Mouse (Mus musculus) regulatory T cell (primary cell): ENCODE results near the gene Mfsd12.

Source experiments
- in situ Hi-C: fragments of 300-600 bp; cut with MboI, MseI; formaldehyde crosslinking; loops from one replicate; pipeline ENCODE4 v1.15.1; 2025; ENCODE audit warnings: high pct_unique_total_duplicates

The Mfsd12 gene

GRCm38 (mm10) chr10:81329194-81329975 lies 27.9 kb upstream of the Mfsd12 start:
- in situ Hi-C loops, result no loop called here

DNA sequence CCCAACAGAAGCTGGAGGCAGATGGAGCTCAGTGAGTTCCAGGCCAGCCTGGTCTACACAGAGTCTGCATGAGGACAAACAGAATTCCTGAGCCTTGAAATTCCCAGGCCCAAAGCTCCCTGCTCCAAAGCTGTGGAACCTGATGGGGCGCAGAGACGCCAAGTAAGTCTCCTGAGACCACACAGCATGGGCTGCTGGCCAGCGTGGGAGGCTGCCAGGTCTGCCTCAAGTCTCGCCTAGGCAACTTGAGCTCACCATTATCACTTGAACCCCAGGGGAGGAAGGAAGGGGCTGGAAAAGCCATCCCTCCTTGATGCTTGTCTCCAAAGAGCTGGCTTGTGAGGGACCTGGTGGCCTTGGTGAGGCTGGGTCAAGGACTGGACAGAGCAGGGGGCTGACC lies 27.3 kb upstream of the Mfsd12 start:
- in situ Hi-C loops, result no loop called here

GRCm38 (mm10) chr10:81332277-81332676 lies 25.0 kb upstream of the Mfsd12 start:
- in situ Hi-C loops, result no loop called here

GRCm38 (mm10) chr10:81334324-81334723 lies 23.0 kb upstream of the Mfsd12 start:
- in situ Hi-C loops, result no loop called here

DNA sequence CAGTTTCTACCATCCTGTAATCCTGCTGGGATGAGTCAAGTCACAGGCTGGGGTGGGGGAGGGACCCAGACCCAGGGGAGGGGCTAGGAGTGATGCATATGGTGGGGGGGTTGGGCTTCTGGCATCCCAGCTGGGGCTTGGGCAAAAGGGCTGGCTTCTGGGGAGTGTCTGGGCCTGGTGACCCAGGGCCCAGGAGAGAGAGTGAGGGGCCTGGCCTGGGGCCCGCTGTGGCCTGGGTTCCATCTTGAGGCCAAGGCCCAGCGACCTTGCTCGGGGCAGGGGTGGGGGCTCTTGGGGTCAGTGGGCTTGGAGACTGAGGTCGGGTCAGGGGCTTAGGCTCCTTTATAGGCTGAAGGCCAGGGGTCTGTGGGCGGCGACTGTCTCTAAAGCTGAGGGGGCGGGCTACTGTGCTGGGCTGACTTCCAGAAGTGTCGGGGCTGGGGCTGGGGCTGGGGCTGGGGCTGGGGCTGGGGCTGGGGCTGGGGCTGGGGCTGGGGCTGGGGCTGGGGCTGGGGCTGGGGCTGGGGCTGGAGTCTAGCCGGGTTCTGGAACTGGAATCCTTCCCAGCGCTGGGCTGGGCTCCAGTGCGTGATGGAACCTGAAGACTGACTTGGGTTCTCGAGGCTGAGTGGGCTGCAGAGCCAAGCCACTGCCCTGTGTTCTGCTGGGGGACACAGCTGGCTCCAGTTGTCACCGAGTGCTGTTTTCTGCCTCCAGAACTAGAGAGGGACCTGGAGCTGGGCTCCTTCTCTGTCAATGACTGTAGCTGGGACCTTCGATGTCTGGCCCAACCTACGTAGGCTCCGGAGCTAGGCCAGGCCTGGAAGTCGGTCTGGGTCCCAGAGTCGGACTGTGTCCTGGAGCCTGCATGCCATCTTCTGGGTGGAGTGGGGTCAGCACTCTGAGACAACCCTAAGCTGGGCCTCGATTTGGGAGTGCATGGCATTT lies 21.6 kb upstream of the Mfsd12 start:
- in situ Hi-C loops, result no loop called here

- in situ Hi-C loops, result no loop called here
These were observed 20.7 kb upstream of the Mfsd12 start for GRCm38 (mm10) chr10:81336558-81336957.

DNA sequence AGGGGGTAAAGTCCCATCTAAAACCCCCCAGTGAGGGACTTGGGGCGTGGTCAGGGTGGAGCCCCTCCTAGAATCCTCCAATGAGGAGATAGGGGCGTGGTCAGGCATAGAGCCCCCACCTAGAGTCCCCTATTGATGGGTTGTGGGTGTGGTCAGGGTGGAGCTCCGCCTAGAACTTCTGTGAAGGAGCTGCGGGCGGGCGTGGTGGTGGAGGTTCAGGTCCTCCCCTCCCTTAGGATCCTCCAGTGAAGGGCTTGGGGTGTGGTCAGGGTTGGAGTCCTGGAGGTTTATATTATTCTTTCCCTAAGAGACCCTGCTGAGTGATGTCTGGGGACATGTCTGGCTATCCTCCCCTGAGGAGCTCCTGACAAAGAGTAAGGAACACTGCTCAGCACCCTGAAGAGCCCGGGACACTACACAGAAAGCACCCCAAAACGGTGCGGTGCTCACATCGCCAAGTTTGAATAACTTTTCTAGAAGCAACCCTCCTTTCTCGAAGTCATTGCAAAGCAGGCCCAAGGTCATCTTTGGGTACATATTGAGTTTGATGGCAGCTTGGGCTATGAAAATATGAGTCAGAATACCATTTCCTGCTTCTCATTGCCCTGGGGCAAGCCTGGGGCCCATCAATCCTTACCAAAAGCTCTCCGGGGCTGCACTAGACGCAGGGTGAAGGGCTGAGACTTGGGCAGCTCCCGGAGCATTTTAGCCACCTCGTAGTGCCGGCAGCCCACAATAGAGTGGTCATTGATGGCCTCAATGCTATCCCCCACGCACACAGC lies 16.5 kb upstream of the Mfsd12 start:
- in situ Hi-C loops, result no loop called here

DNA sequence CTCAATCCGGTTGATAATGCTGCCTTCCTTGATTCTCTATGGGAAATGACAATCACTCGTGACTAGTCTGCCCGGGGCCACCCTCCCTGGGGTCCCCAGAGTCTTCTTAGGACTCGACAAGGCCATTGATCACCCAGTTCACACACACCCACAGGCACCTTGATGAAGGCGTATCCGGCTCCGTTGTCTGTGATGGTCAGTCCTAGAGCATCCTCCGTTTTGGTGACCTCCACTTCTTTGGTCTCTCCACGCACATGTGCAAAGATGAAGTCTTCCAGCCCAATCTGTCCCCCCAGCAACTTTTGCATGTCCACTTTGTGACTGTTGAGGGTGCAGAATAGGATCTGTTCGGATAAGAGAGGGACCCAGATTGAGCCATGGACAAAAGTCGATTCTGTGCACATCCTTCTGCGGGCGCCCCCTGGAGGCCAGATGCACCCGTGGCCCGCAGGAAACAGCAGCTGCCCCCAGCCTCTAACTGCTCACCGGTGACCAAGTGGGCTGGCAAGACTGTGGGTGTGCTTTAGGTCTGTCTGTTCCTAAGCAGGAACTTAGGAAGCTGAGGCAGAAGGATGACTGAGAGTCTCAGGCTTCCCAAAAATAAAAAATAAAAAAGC lies 15.8 kb upstream of the Mfsd12 start:
- in situ Hi-C loops, result no loop called here

- in situ Hi-C loops, result no loop called here
These were observed 14.4 kb upstream of the Mfsd12 start, which contains the start of gene Gipc3 for GRCm38 (mm10) chr10:81342686-81343505. Gene Gipc3, minus strand, starts transcription at chr10:81343266.

- in situ Hi-C loops, result loop anchor here (5.0 kb wide), 1 partner anchor 57 kb away; no protein-coding TSS in a partner anchor
These were observed 12.7 kb upstream of the Mfsd12 start for GRCm38 (mm10) chr10:81344421-81345161.

GRCm38 (mm10) chr10:81345162-81345534 lies 12.1 kb upstream of the Mfsd12 start:
- in situ Hi-C loops, result loop anchor here (5.0 kb wide), 1 partner anchor 58 kb away; no protein-coding TSS in a partner anchor

- in situ Hi-C loops, result loop anchor here (5.0 kb wide), 1 partner anchor 59 kb away; no protein-coding TSS in a partner anchor
These were observed 10.7 kb upstream of the Mfsd12 start for GRCm38 (mm10) chr10:81346453-81347067.

- in situ Hi-C loops, result loop anchor here (5.0 kb wide), 1 partner anchor 62 kb away; no protein-coding TSS in a partner anchor
These were observed 8.1 kb upstream of the Mfsd12 start for GRCm38 (mm10) chr10:81349146-81349545.

DNA sequence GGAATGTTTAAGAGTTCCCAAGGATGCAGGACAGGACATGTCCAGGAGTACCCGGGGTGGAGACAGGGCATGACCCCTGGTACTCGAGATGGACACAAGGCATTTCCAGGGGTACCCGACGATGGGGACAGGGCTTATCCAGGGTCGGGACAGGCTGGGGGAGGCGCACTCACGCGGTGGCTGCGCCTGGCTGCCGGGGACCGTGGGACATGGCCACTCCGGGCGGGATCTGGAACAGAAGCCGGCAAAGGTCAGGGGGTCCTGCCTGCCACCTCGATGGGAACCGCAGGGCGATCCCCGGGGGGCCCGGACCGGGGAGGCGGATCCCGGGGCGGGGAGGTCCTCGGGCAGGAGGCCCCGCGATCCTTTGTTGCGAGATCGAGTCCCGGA lies 7.3 kb upstream of the Mfsd12 start:
- in situ Hi-C loops, result loop anchor here (5.0 kb wide), 1 partner anchor 63 kb away; no protein-coding TSS in a partner anchor

- in situ Hi-C loops, result no loop called here
These were observed 6.8 kb upstream of the Mfsd12 start, which contains the start of gene Hmg20b for GRCm38 (mm10) chr10:81350351-81351063. Gene Hmg20b, minus strand, starts transcription at chr10:81350480.

DNA sequence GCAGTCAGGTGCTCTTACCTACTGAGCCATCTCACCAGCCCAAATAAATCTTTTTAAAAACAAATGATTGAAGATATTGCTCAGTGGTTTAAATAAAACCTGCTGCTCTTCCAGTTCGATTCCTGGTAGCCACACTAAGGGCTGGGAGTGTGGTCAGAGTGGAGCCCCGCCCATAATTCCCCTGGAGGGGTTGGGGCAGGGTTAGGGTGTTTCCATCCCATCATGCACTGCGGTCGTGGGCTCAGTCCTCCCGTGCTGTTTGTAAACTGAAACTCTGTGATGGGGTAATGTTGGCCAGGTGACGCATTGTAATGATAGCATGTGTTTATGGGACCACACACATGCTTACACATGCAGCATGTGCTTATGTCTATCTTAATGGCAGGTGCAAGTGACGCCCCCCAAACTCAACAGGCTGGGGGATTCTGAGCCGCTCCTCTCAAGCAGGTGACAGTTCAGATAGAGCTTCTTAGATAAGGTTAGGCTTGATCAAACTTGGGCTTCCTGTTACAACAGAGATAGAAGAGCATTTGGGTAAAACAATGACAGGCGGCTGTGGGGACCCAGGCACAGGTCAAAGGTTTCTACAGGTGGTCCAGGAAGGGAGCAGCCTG lies 5.5 kb upstream of the Mfsd12 start:
- in situ Hi-C loops, result no loop called here

GRCm38 (mm10) chr10:81354738-81355477 lies 2.4 kb upstream of the Mfsd12 start:
- in situ Hi-C loops, result no loop called here
